Mouse (Mus musculus): ENCODE measurements around the gene Faah. TPM values are rescaled to one million over a fixed set of nuclear protein-coding genes. Genes with fewer than 3 reads are reported as not detected.

Faah gene
- polyA plus RNA-seq (2015; fragmentation: Nextera tagmentation; extraction: Ambion mirVana): 11.0 and 12.7 TPM in 2 replicates

GRCm38 (mm10) chr4:116017902-116018746 lies at the start of gene Faah:
TSS of gene Faah (minus strand) at chr4:116017926.
- Histone ChIP-seq H3K27me3 (peaks cover 39% of the 10 kb centered on the region), H3K4me3 (peak within 1 kb of the TSS; percentile 52), H3K9ac (replicated peaks) (peak within 1 kb of the TSS; percentile 59), H3K36me3 (no peaks in the 10 kb centered on the region), H3K9me3 (no peaks in the 10 kb centered on the region), H3K4me1 (peaks cover 7% of the 10 kb centered on the region; the same call in 1 of the 2 replicates), H3K4me2 (replicated peaks) (peak within 1 kb of the TSS; percentile 72), H3K27ac (replicated peaks) (no peak within 1 kb of the TSS)
- 7% methylated on average over 18 of the region's 18 CpGs for WGBS
- peak; percentile 60 for ATAC-seq (replicated peaks)

GRCm38 (mm10) chr4:116063855-116064254 lies 46.1 kb upstream of the Faah start:
- H3K27me3 ChIP-seq: no peaks in the 10 kb centered on the region
- ATAC-seq (replicated peaks): no peak
- H3K9me3 ChIP-seq: no peaks in the 10 kb centered on the region
- no peak overlapping the region for H3K4me3 ChIP-seq
- H3K4me2 ChIP-seq (replicated peaks): no peak overlapping the region
- H3K4me1 ChIP-seq: no peaks in the 10 kb centered on the region
- H3K9ac ChIP-seq (replicated peaks): no peak overlapping the region
- H3K36me3 ChIP-seq: peaks cover 30% of the 10 kb centered on the region
- no peak overlapping the region for H3K27ac ChIP-seq (replicated peaks)
- 58% methylated on average over 1 of the region's 1 CpGs for WGBS

- no peaks in the 10 kb centered on the region for H3K4me1 ChIP-seq
- H3K27ac ChIP-seq (replicated peaks): no peak overlapping the region
- no peaks in the 10 kb centered on the region for H3K9me3 ChIP-seq
- H3K4me2 ChIP-seq (replicated peaks): no peak overlapping the region
- H3K36me3 ChIP-seq: no peaks in the 10 kb centered on the region
- ATAC-seq (replicated peaks): no peak
- H3K4me3 ChIP-seq: no peak overlapping the region
- H3K27me3 ChIP-seq: no peaks in the 10 kb centered on the region
- WGBS: 85% methylated on average over 5 of the region's 5 CpGs
- H3K9ac ChIP-seq (replicated peaks): no peak overlapping the region
Observed at GRCm38 (mm10) chr4:116059012-116059726, 41.4 kb upstream of the Faah start.

GRCm38 (mm10) chr4:116057559-116057958 lies 39.8 kb upstream of the Faah start:
- Histone ChIP-seq H3K9me3 (no peaks in the 10 kb centered on the region), H3K36me3 (no peaks in the 10 kb centered on the region), H3K27ac (replicated peaks) (no peak overlapping the region), H3K4me3 (no peak overlapping the region), H3K4me2 (replicated peaks) (no peak overlapping the region), H3K9ac (replicated peaks) (no peak overlapping the region), H3K4me1 (peaks cover 7% of the 10 kb centered on the region), H3K27me3 (no peaks in the 10 kb centered on the region)
- 10% methylated on average over 1 of the region's 1 CpGs for WGBS
- ATAC-seq (replicated peaks): no peak

GRCm38 (mm10) chr4:116053399-116053961 lies 35.8 kb upstream of the Faah start, which contains the start of gene Nsun4:
TSS of gene Nsun4 (minus strand) at chr4:116053876.
- H3K27me3 ChIP-seq: no peaks in the 10 kb centered on the region
- H3K4me2 ChIP-seq (replicated peaks): peak within 1 kb of the TSS; percentile 68
- under 1% methylated on average over 35 of the region's 35 CpGs for WGBS
- peaks cover 10% of the 10 kb centered on the region for H3K4me1 ChIP-seq
- H3K27ac ChIP-seq (replicated peaks): peak within 1 kb of the TSS; percentile 92
- peak within 1 kb of the TSS; percentile 57 for H3K4me3 ChIP-seq
- H3K9ac ChIP-seq (replicated peaks): peak within 1 kb of the TSS; percentile 47
- H3K9me3 ChIP-seq: no peaks in the 10 kb centered on the region
- no peaks in the 10 kb centered on the region for H3K36me3 ChIP-seq
- ATAC-seq (replicated peaks): peak; percentile 98

- no peaks in the 10 kb centered on the region for H3K36me3 ChIP-seq
- H3K9ac ChIP-seq (replicated peaks): peak overlapping the region; percentile 47
- no peaks in the 10 kb centered on the region for H3K9me3 ChIP-seq
- 12% methylated on average over 22 of the region's 22 CpGs for whole genome bisulfite sequencing
- ATAC-seq (replicated peaks): peak; percentile 38; the same call in 1 of the 2 replicates
- H3K4me2 ChIP-seq (replicated peaks): peak overlapping the region; percentile 68
- no peaks in the 10 kb centered on the region for H3K27me3 ChIP-seq
- H3K4me3 ChIP-seq: peak overlapping the region; percentile 57
- H3K4me1 ChIP-seq: peaks cover 10% of the 10 kb centered on the region
- peak overlapping the region; percentile 92 for H3K27ac ChIP-seq (replicated peaks)
Observed at GRCm38 (mm10) chr4:116052526-116053293, 35.0 kb upstream of the Faah start.

- Histone ChIP-seq H3K9me3 (no peaks in the 10 kb centered on the region), H3K4me1 (peaks cover 10% of the 10 kb centered on the region), H3K4me3 (no peak overlapping the region), H3K27ac (replicated peaks) (no peak overlapping the region), H3K9ac (replicated peaks) (no peak overlapping the region), H3K36me3 (no peaks in the 10 kb centered on the region), H3K27me3 (no peaks in the 10 kb centered on the region), H3K4me2 (replicated peaks) (no peak overlapping the region)
- no peak for ATAC-seq (replicated peaks)
- 91% methylated on average over 3 of the region's 3 CpGs for WGBS
Observed at GRCm38 (mm10) chr4:116049211-116049610, 31.5 kb upstream of the Faah start.

- Histone ChIP-seq H3K4me3 (no peak overlapping the region), H3K27me3 (no peaks in the 10 kb centered on the region), H3K36me3 (no peaks in the 10 kb centered on the region), H3K9me3 (no peaks in the 10 kb centered on the region), H3K4me1 (peaks cover 10% of the 10 kb centered on the region), H3K27ac (replicated peaks) (no peak overlapping the region), H3K9ac (replicated peaks) (no peak overlapping the region), H3K4me2 (replicated peaks) (no peak overlapping the region)
- WGBS: 86% methylated on average over 7 of the region's 7 CpGs
- no peak for ATAC-seq (replicated peaks)
Observed at GRCm38 (mm10) chr4:116048130-116048920, 30.6 kb upstream of the Faah start.

- Histone ChIP-seq H3K27ac (replicated peaks) (no peak overlapping the region), H3K9ac (replicated peaks) (no peak overlapping the region), H3K4me1 (peaks cover 4% of the 10 kb centered on the region; the same call in 1 of the 2 replicates), H3K27me3 (no peaks in the 10 kb centered on the region), H3K4me2 (replicated peaks) (no peak overlapping the region), H3K36me3 (0 out of 2 replicates have a peak, but pooled peaks cover 1% of the 10 kb centered on the region), H3K9me3 (no peaks in the 10 kb centered on the region), H3K4me3 (no peak overlapping the region)
- ATAC-seq (replicated peaks): no peak
- 96% methylated on average over 1 of the region's 1 CpGs for WGBS
Observed at GRCm38 (mm10) chr4:116047681-116048080, 30.0 kb upstream of the Faah start.

GRCm38 (mm10) chr4:116046604-116047003 lies 28.9 kb upstream of the Faah start:
- Histone ChIP-seq H3K4me3 (no peak overlapping the region), H3K9ac (replicated peaks) (no peak overlapping the region), H3K36me3 (0 out of 2 replicates have a peak, but pooled peaks cover 7% of the 10 kb centered on the region), H3K4me2 (replicated peaks) (no peak overlapping the region), H3K27ac (replicated peaks) (no peak overlapping the region), H3K4me1 (no peaks in the 10 kb centered on the region), H3K27me3 (no peaks in the 10 kb centered on the region), H3K9me3 (no peaks in the 10 kb centered on the region)
- 94% methylated on average over 2 of the region's 2 CpGs for WGBS
- no peak for ATAC-seq (replicated peaks)

- no peaks in the 10 kb centered on the region for H3K4me1 ChIP-seq
- no peak for ATAC-seq (replicated peaks)
- no peaks in the 10 kb centered on the region for H3K27me3 ChIP-seq
- no peak overlapping the region for H3K4me2 ChIP-seq (replicated peaks)
- H3K4me3 ChIP-seq: no peak overlapping the region
- 77% methylated on average over 3 of the region's 3 CpGs for WGBS
- H3K9me3 ChIP-seq: no peaks in the 10 kb centered on the region
- no peak overlapping the region for H3K9ac ChIP-seq (replicated peaks)
- H3K27ac ChIP-seq (replicated peaks): no peak overlapping the region
- H3K36me3 ChIP-seq: 0 out of 2 replicates have a peak, but pooled peaks cover 7% of the 10 kb centered on the region
Observed at GRCm38 (mm10) chr4:116042186-116042585, 24.5 kb upstream of the Faah start.
